Mouse (Mus musculus) cerebellum, adult 2 months (tissue): Measurements from ENCODE around the gene Gfra4.

Source experiments
- CTCF ChIP-seq: fragments of 200-500 bp; IDR thresholded peaks from 2 replicates; pipeline ENCODE4 v1.5.1; 2011; ENCODE audit warnings: low read depth, mild to moderate bottlenecking, control low read depth, low read length, moderate library complexity, borderline replicate concordance; ENCODE audit not compliant: insufficient read depth
- POLR2A ChIP-seq: fragments of 200-500 bp; IDR thresholded peaks from 2 replicates; pipeline ENCODE4 v1.6.1; 2011; ENCODE audit warnings: low read length, control low read depth, borderline replicate concordance; ENCODE audit not compliant: insufficient read depth

DNA sequence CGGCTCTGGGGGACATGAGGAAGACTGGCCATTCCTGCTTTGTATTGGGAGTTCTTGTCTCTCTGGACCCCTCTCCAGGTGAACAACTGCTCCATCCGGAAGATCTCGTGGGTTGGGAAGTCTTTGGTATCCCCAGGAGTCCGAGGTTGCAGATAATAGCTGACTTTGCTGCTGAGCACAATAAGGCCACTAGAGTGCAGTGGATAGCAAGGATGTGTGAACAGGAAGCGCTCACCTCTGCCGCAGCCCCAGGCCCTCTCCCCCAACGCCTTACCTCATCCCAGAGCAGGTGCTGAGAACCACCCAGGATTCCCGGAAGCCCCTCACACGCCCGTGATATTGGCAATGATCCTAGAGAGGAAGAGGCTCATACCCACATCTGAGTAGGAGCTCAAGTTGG lies 13.3 kb upstream of the Gfra4 start:
- TF ChIP-seq CTCF (peak; percentile 24; the same call in 1 of the 2 replicates), POLR2A (no peak)
